Mouse (Mus musculus): ENCODE data around the gene Adipoq.

DNA sequence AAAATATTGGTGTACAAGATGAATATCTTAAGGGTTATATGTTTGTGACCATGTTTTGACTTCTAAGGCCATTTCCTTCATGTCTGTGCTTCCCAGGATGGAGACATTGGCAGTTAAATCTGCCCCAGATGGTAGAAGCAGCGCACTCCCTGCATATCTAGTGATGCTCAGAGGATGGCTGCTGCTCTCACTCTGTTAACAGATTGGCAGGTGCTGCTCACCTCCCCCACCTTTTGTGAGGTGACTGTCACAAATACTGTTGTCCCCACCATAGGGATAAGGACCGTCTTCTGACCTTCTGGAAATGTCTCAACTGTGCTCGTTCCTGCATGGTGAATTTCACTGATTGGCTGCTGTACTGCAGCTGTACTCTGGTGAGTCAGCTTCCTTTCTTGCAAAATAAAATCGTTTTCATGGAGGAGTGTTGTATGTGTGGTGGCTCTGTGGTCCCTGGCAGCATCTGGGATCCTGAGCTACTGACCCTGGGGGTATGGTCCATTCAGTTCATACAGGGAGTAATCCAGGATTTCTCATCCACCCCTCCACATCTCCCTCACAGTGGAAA is 9.8 kb upstream of the Adipoq start:
- no peak for TF ChIP-seq CTCF (IDR thresholded peaks at IDR 0.05; ENCODE audit: control insufficient read depth, insufficient read depth, insufficient read length)
- no peak for TF ChIP-seq USF1 (IDR thresholded peaks at IDR 0.05; ENCODE audit: low read depth)
- no peak for TF ChIP-seq MYOD1 (IDR thresholded peaks at IDR 0.05; ENCODE audit: control insufficient read depth, insufficient read length, low read depth)
- no peak for TF ChIP-seq MAX (IDR thresholded peaks at IDR 0.05)

All from C2C12 (cell line).